Mouse (Mus musculus): Measurements from ENCODE around the gene Tmem144. TPM values are rescaled to one million over a fixed set of nuclear protein-coding genes. Genes with fewer than 3 reads are reported as not detected.

Tmem144 gene
- total and polyA plus RNA-seq, 2 experiments from 2014 or later, result 1.9 to 2.4 TPM

DNA sequence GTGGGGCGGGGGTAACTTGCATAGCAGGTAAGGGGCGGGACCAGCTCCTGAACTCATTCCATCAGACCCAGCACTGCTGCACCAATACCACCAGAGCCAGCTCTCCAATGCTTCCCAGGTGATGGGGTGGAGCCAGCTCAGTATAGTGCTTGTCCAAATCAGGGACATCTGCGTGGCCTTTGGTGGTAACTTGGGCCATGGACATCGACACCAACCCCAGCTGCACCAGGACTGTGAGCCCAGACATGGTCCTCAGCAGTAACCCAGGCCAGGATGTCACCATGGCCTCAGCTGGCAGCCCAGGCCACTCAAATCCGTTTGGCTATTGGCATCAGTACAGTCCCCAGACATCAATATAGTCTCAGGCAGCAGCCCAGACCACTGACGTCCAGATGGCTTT, 60.3 kb downstream of the Tmem144 start:
- ATAC-seq (ENCODE audit: low FRiP score), result no peak
- no peak for TF ChIP-seq CTCF (IDR thresholded peaks at IDR 0.05)
- WGBS, result 85% methylated on average over 6 of the region's 6 CpGs

DNA sequence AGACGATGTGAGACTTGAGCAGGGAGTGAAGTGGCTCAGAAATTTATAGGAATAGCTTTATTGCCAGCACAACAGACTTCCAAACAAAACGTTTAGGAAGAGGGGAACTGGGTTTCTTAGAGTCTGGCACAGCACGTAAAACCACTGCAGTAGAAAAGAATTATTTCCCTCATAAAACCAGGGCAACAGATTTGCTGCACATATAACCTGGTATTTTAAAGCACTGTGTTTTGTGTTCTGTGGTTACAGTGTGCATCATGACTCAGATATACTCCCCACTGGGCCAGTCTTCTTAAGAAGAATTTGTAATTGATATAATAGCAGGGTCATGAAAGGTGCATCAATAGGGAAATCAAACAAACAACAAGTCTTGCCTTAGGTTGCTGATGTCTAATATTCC, 62.2 kb downstream of the Tmem144 start:
- Histone ChIP-seq H3K9me3 (ENCODE audit: low read length) (no peaks in the 10 kb centered on the region), H3K9ac (replicated peaks; ENCODE audit: low read length, poor library complexity, severe bottlenecking) (no peak overlapping the region), H3K4me1 (ENCODE audit: insufficient read depth, low read length) (no peaks in the 10 kb centered on the region), H3K27ac (ENCODE audit: low read depth, low read length) (no peak overlapping the region), H3K4me3 (ENCODE audit: low read depth, low read length) (no peak overlapping the region), H3K27me3 (ENCODE audit: insufficient read depth, low read length) (no peaks in the 10 kb centered on the region), H3K36me3 (ENCODE audit: insufficient read depth, low read length) (no peaks in the 10 kb centered on the region), H3K4me2 (ENCODE audit: low read depth, low read length, poor library complexity, severe bottlenecking) (no peak overlapping the region)
- no peak for TF ChIP-seq CTCF (IDR thresholded peaks at IDR 0.05)
- 58% methylated on average over 3 of the region's 3 CpGs for WGBS
- ATAC-seq (ENCODE audit: low FRiP score) (no peak), DNase-seq (ENCODE audit: low spot score) (no peak)

More for the DNA sequence above, 60.3 kb downstream of the Tmem144 start:
- no peaks in the 10 kb centered on the region for H3K36me3 ChIP-seq (ENCODE audit: insufficient read depth, low read length)
- H3K27me3 ChIP-seq (ENCODE audit: insufficient read depth, low read length), result no peaks in the 10 kb centered on the region
- H3K4me1 ChIP-seq (ENCODE audit: insufficient read depth, low read length), result no peaks in the 10 kb centered on the region
- no peak for DNase-seq (ENCODE audit: low spot score)
- H3K9ac ChIP-seq (replicated peaks; ENCODE audit: low read length, poor library complexity, severe bottlenecking), result no peak overlapping the region
- no peak overlapping the region for H3K4me2 ChIP-seq (ENCODE audit: low read depth, low read length, poor library complexity, severe bottlenecking)
- H3K4me3 ChIP-seq (ENCODE audit: low read depth, low read length), result no peak overlapping the region
- H3K27ac ChIP-seq (ENCODE audit: low read depth, low read length), result no peak overlapping the region
- no peaks in the 10 kb centered on the region for H3K9me3 ChIP-seq (ENCODE audit: low read length)

DNA sequence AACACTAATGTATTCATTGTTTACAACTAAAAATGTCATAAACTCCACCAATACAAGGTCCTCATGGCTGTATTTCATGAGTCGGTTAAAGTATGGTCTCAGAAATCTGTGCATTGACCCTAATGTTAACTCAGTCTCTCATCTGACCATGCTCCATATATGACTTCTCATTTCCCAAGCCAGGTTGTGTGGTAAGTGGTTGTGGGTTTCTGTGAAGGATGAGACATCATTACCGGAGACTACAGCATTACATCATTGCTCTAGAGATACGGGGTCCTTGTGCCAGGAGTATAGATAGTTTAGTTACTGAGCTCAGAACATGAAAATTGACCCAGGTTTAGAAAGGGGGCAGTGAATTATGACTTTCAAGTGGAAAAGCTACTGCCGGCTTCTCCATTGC, 63.0 kb downstream of the Tmem144 start:
- H3K9me3 ChIP-seq (ENCODE audit: low read length), result no peaks in the 10 kb centered on the region
- H3K27ac ChIP-seq (ENCODE audit: low read depth, low read length), result no peak overlapping the region
- no peaks in the 10 kb centered on the region for H3K27me3 ChIP-seq (ENCODE audit: insufficient read depth, low read length)
- no peaks in the 10 kb centered on the region for H3K36me3 ChIP-seq (ENCODE audit: insufficient read depth, low read length)
- H3K4me3 ChIP-seq (ENCODE audit: low read depth, low read length), result no peak overlapping the region
- H3K9ac ChIP-seq (replicated peaks; ENCODE audit: low read length, poor library complexity, severe bottlenecking), result no peak overlapping the region
- no peak for TF ChIP-seq CTCF (IDR thresholded peaks at IDR 0.05)
- WGBS, result 82% methylated on average over 4 of the region's 4 CpGs
- H3K4me2 ChIP-seq (ENCODE audit: low read depth, low read length, poor library complexity, severe bottlenecking), result no peak overlapping the region
- no peak for ATAC-seq (ENCODE audit: low FRiP score)
- no peaks in the 10 kb centered on the region for H3K4me1 ChIP-seq (ENCODE audit: insufficient read depth, low read length)
- no peak for DNase-seq (ENCODE audit: low spot score)

DNA sequence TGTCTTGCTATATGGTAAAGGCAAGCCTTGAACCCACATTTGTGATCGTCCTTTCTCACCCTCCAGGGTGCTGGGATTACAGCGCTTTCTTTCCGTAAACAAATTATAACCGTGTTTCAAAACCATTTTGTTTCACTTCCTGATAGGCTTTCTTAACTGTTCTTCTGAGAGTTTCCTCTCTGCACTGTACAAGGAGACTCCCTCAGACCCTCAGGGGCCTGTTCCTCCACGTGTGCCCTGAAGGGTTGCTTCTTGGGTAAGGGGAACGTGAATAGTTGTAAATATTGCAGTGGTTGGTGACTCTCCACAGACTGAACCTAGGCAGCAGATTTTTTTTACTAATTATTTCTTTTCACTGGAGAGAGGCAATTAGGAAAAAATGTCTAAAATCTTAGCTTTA, 63.6 kb downstream of the Tmem144 start:
- Histone ChIP-seq H3K4me3 (ENCODE audit: low read depth, low read length) (no peak overlapping the region), H3K27ac (ENCODE audit: low read depth, low read length) (no peak overlapping the region), H3K4me1 (ENCODE audit: insufficient read depth, low read length) (no peaks in the 10 kb centered on the region), H3K9ac (replicated peaks; ENCODE audit: low read length, poor library complexity, severe bottlenecking) (no peak overlapping the region), H3K4me2 (ENCODE audit: low read depth, low read length, poor library complexity, severe bottlenecking) (no peak overlapping the region), H3K9me3 (ENCODE audit: low read length) (no peaks in the 10 kb centered on the region), H3K27me3 (ENCODE audit: insufficient read depth, low read length) (no peaks in the 10 kb centered on the region), H3K36me3 (ENCODE audit: insufficient read depth, low read length) (no peaks in the 10 kb centered on the region)
- ATAC-seq (ENCODE audit: low FRiP score) (no peak), DNase-seq (ENCODE audit: low spot score) (no peak)
- TF ChIP-seq CTCF (IDR thresholded peaks at IDR 0.05), result no peak
- WGBS, result 66% methylated on average over 6 of the region's 6 CpGs

DNA sequence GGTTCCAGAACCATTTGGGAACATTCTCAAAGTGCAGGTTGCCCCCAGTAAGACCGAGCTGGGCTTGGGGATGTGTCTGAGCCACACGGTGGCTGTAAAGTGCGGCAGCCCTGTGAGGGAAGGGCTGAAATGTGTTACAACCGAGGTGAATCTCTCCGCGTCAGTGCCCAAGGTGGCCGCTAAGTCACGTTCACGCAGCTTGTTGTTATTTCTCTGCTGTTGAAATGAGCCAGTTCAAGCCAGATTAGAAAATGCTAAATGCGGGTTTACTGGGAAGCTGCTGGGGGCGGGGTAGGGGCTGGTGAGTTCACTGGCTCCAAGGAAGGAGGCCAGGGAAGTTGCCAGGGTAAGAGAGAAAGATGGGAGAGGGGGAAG, 68.2 kb downstream of the Tmem144 start:
- ATAC-seq (ENCODE audit: low FRiP score) (no peak), DNase-seq (ENCODE audit: low spot score) (no peak)
- no peak for TF ChIP-seq CTCF (IDR thresholded peaks at IDR 0.05)
- H3K9me3 ChIP-seq (ENCODE audit: low read length), result no peaks in the 10 kb centered on the region
- H3K4me2 ChIP-seq (ENCODE audit: low read depth, low read length, poor library complexity, severe bottlenecking), result peak overlapping the region; percentile 23
- H3K27me3 ChIP-seq (ENCODE audit: insufficient read depth, low read length), result no peaks in the 10 kb centered on the region
- H3K36me3 ChIP-seq (ENCODE audit: insufficient read depth, low read length), result no peaks in the 10 kb centered on the region
- no peak overlapping the region for H3K27ac ChIP-seq (ENCODE audit: low read depth, low read length)
- H3K4me1 ChIP-seq (ENCODE audit: insufficient read depth, low read length), result no peaks in the 10 kb centered on the region
- 16% methylated on average over 11 of the region's 11 CpGs for WGBS
- H3K9ac ChIP-seq (replicated peaks; ENCODE audit: low read length, poor library complexity, severe bottlenecking), result no peak overlapping the region
- H3K4me3 ChIP-seq (ENCODE audit: low read depth, low read length), result no peak overlapping the region

DNA sequence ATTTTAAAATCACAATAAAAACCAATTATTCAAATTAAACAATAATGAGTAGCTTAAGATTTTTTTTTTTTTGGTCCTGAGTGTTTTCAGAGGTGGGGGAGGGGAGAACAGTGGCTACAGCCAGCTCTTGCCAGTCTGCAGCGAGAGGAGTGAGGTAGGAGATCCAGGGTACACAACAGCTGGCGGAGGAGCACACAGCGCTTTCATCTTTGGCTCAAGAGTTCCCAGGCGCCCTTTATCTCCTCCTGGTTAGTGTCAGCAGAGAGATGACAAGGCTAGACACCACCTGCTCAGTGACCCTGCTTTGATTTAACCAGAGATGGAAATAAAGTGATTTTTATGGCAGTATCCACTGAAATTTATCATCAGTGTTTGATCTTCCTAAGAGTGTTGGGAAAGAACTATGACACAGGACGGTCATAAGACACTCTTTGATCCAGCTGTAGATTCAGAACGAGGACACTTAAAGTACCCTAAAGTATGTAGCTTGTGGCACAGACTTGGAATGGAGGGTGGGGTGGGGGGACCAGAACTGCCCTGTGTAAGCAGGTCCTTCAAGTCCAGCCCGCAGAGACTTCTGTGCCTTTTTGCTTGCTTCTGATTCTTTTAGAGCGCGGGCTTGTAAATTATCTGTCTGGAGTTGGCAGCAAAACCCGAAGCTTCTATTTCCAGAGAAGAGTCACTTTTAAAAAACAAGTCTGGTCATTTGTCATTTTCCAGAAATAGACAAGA, 68.8 kb downstream of the Tmem144 start:
- ATAC-seq (ENCODE audit: low FRiP score), result no peak
- no peak for DNase-seq (ENCODE audit: low spot score)
- 56% methylated on average over 10 of the region's 10 CpGs for WGBS
- Histone ChIP-seq H3K36me3 (ENCODE audit: insufficient read depth, low read length) (no peaks in the 10 kb centered on the region), H3K9me3 (ENCODE audit: low read length) (no peaks in the 10 kb centered on the region), H3K27me3 (ENCODE audit: insufficient read depth, low read length) (no peaks in the 10 kb centered on the region), H3K4me3 (ENCODE audit: low read depth, low read length) (no peak overlapping the region), H3K27ac (ENCODE audit: low read depth, low read length) (no peak overlapping the region), H3K4me1 (ENCODE audit: insufficient read depth, low read length) (no peaks in the 10 kb centered on the region), H3K4me2 (ENCODE audit: low read depth, low read length, poor library complexity, severe bottlenecking) (peak overlapping the region; percentile 23), H3K9ac (replicated peaks; ENCODE audit: low read length, poor library complexity, severe bottlenecking) (no peak overlapping the region)
- TF ChIP-seq CTCF (IDR thresholded peaks at IDR 0.05), result no peak
